Mouse (Mus musculus) testis, adult 2 months (tissue): ENCODE data around the gene Cpb2.

Experiments used
- CTCF ChIP-seq: fragments of 200-500 bp; IDR thresholded peaks from 2 replicates; pipeline ENCODE4 v1.5.1; 2012; ENCODE audit warnings: low read depth, mild to moderate bottlenecking, inconsistent platforms, low read length, moderate library complexity; ENCODE audit not compliant: control insufficient read depth, insufficient read depth, insufficient replicate concordance
- POLR2A ChIP-seq: fragments of 200-500 bp; IDR thresholded peaks from 2 replicates; pipeline ENCODE4 v1.6.1; 2012; ENCODE audit warnings: low read depth, mild to moderate bottlenecking, inconsistent platforms, low read length, moderate library complexity; ENCODE audit not compliant: control insufficient read depth

GRCm38 (mm10) chr14:75229834-75230233, 12.3 kb upstream of the Cpb2 start:
- peak; percentile 28; the same call in 1 of the 2 replicates for TF ChIP-seq CTCF
- TF ChIP-seq POLR2A: no peak
